Mouse (Mus musculus) E14TG2a.4 (cell line): ENCODE measurements at regions not wholly inside any gene's neighbourhood (a gene's known extent, or its start where the extent isn't known, plus 50 kb on each side); places are given as distances from the start of the nearest gene placed in this dataset.

ENCODE experiments used
- CTCF ChIP-seq: conservative IDR thresholded peaks from 2 replicates; pipeline ENCODE4 v1.5.1; 2014; ENCODE audit warnings: low read length
- POU5F1 ChIP-seq: IDR thresholded peaks from 2 replicates; pipeline ENCODE4 v1.6.1; 2014; ENCODE audit warnings: low read length, borderline replicate concordance

DNA sequence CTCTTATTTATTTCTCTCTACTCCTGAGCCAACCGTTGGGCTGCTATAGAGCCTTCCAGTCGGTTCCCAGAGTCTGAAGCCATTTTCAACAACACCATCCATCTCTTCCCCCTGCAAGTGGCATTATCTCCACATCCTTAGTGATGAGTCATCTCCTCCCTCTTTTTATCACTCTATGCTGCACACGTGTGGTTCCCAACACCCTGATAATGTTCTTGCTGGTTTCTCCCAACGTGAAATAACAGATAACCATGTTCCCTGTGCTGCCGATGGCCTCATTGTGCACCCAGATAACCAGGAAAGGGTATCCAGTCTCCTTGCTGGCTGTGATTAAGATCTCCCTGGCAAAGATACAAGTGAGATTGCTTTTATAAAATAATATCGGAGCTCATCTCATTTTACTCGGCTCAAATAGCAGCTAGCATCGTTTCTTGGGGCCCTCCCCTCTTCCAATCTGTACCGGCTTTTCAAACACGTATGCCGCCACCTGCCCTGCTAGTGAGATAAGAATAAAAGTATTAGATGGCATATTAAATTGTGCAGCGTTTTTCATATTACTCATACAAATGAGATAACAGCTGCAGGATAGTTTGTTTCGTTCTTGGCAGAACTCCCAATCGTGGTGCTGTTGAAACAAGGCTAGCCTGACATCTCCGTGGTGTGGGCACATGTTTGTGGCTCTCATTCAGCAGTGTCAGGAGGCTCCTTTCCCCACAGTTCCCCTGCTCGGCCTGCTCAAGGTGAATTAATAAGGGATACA lies 250.3 kb upstream of the Ppp2r3a start:
- no peak for TF ChIP-seq CTCF
- no peak for TF ChIP-seq POU5F1
